Mouse (Mus musculus) c-Kit-positive CD71-negative TER-119-negative erythroid progenitor cells, embryonic 14.5 days (primary cell): Measurements from ENCODE around the gene Cilp.
"Not testable (repeated sequence)": the region's sequence is repeated elsewhere in the genome, so short reads cannot be mapped to it uniquely, and the experiment has no call there.

Experiments used
- DNase-seq: peaks from one replicate; pipeline ENCODE4 v3.0.0-alpha.2; 2013; ENCODE audit warnings: low read depth

Cilp gene

DNA sequence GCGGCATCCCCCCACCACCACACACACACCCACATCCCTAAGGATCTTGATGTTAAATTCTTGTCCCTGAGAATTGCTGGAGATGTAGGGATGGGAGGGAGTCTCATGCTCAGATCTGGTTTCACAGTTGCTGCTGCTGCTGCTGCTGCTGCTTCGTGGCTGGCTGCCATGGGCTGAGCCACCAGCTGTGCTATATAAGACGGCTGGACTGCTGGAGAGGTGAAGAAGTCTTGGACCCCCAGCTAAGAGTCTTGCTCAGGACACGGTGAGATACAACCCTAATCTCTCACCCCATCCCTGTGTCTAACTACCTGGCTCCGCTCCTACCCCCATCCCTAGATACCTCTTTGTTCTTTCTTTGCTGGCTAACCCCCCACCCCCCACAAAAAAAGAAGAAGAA, at the start of gene Cilp:
Gene Cilp, plus strand, starts transcription at position 222 of the 400 bp plus-strand sequence.
- no peak for DNase-seq

DNA sequence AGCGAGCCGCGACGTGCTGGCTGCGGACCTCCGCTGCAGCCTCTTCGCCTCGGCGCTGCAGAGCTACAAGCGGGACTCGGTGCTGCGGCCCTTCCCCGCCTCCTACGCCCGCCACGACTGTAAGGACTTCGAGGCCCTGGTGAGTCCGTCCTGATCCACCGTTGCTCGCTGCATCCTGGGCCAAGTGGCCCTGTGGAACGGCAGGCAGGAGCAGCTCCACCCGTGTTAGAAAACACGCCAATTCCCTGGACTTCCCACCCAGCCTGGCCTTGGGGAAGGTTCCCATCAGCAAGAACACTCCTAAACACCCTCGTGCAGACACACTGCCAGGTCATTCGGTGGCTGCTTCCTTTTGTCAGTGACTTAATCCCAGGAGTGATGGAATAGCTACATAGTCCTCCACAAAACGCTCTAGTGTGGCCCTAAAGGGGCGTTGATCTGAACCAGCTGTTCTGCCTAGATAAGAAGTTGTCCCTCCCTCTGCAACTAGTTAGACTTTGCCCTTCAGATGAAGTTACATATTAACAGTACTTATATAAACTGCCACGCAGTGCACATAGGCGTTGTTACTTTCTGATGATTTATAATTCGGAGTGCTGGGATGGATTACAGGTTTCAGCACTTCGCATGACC, 49.4 kb upstream of the Cilp start:
- DNase-seq = no peak

DNA sequence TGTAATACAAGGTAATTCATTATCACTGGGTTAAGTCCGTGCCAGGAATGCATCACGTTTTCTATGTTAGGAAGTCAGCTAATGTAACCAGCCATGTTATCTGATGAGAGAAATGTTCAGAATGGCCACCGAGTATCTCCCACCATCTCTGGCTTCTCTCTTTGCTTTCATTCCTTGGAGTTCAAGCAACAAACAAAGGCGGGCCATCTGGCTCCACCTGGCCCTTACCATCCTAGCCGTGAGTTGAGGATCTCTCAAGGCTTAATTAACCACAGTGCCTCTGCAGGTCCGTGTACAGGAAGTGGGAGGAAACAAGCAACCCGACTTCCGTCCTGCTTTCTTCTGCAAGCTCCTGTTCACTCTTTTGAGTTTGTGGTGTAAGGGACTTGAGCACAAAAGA, 48.0 kb upstream of the Cilp start:
- DNase-seq = no peak

DNA sequence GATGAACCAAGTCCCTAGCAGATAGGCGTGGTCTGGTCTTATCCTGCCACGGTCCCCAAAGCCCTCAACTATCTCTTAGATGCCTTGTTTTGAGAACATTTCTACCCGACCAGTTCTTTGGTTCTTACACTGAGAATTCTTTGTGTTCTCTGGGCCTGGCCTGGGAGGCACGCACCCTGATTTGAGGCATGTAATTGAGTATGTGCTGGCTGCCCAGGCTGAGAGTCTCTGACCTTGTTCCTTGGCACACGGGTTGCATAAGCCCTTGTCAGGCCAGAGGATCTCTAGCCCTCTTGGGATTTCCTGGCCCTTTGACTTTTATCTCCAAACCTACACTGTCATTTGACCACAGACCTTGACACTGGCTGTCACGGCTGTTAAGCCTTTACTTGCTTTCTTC, 47.3 kb upstream of the Cilp start:
- DNase-seq = no peak

DNA sequence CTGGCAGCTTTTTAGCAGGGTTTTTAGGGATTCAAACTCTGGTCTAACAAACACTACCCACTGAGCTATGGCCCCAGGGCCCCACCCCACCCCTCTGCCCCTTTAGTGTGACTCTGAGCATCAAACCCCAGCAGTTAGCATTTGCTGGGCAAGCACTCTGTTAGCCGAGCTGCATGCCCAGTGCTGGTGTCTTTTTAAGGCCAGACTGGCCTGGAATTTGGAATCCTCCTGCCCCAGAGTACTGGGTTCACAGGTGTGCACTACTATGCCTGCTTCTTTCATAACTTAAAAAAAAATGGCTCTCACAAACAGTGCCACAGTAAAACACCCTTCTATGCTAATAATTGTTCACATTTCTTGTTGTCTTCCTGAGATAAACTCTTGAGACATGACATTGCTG, 46.1 kb upstream of the Cilp start:
- DNase-seq = no peak

DNA sequence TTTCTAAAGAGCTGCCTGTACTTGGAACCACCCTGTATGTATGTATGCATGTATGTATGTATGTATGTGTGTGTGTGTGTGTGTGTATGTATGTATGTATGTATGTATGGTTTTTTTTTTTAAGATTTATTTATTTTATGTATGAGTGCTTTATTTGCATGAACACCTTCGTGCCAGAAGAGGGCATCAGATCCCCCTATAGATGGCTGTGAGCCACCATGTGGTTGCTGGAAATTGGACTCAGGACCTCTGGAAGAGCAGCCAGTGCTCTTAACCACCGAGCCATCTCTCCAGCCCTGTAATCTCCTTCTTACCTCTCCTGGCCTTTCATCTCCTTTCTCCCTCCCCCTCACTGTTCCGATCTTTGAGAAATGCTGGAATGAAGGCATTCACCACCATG, 44.6 kb upstream of the Cilp start:
- DNase-seq = not testable (repeated sequence)

DNA sequence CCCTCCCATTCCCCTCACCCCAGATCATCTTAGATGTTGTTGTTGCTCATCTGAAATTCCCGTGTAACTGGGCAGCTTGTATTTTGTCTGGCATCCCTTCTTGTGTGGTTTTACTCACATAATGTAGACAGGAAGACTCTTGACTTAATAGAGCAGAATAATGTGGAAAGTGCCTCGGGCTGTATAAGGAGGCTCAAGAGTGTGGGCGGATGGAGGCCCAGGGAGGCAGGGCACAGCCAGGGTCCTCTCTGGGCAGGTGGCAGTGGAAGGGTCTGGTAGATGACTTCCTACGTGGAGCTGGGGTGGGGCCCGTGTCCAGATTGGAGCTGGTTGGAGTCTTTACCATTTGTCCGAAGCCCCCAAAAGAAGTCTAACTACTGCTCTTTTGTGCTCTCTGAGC, 41.1 kb upstream of the Cilp start:
- DNase-seq = no peak

DNA sequence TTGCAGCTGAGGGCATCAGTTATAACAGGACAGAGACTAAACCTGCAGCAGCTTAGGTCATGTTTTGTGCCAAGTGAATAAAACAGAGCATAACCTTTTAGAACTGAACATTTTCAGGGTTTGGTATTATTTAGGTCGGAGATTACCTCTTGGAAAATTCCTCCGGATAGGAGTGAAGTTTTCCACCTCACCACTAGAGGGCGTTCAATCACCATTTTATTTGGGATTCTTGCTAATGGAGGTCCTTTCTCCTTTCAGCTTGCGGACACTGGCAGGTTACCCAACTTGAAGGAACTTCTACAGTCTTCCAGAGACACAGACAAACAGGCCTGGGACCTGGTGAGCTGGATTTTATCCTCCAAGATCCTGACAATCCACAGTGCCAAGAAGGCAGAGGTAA, 39.2 kb upstream of the Cilp start:
- DNase-seq = no peak

DNA sequence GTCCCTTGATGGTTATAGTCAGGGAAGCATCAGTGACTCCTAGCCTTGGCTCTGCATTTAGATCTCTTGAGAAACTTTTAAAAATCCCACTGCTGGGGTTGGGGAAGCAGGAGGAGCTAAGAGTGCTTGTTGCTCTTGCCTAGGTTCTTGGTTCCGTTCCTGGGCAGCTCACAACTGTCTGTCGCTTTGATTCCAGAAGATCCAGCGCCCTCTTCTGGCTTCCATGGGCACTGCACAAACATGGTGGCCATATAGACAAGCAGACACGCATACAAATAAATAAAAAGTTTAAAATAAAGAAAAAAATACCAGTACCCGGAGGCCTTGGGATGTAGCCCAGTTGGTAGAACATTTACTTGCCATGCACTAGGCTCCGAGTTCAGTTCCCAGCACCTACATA, 34.7 kb upstream of the Cilp start:
- DNase-seq = no peak

DNA sequence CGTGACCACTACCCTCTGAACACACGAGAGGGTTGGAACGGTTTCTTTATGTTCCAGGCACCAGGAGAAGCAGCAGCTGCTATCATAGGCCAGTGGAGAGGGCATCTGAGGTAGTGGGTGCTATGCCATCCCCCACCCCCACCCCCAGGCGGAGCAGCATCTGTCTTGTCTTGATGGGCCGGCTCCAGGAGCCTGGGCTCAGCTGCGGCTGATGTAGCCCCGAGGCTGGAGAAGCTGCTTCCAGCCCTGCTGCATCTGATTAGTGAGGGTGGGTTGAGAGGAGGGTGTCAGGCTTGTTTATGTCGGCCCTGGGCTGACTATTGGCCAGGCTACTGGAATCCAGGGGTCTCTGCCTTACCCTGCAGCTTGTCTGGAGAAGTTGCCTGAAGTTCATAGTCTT, 33.7 kb upstream of the Cilp start:
- DNase-seq = no peak

DNA sequence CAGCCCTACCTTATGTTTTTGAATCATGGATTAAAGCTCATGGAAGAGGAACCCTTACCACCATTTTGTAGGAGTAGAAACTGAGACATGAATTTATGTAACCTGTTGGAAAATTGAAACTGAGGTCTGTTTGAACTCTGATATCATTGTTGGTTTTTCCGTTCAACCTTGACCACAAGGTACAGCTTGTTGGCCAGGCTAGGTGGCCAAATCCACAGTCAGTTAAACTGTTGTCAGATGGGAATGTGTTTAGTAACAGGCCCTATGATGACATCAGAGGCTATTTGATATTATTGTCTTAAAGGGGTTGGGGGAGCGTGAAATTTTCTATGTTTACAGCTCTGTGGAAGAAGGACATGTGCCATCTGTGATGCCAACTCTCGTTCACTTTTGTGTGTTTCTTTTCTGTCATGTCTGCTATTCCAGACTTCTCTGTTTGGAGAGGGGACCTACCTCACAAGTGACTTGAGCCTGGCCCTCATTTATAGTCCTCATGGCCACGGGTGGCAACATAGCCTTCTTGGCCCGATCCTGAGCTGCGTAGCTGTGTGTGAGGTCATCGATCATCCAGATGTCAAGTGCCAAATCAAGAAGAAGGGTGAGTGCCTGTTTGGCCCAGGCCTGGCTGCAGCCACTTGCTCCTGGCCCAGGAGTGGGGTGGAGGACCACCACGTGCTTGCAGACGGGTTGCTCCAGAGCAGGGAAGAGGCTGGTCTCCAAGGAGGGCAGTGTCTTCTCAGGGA, 31.6 kb upstream of the Cilp start:
- DNase-seq = no peak

DNA sequence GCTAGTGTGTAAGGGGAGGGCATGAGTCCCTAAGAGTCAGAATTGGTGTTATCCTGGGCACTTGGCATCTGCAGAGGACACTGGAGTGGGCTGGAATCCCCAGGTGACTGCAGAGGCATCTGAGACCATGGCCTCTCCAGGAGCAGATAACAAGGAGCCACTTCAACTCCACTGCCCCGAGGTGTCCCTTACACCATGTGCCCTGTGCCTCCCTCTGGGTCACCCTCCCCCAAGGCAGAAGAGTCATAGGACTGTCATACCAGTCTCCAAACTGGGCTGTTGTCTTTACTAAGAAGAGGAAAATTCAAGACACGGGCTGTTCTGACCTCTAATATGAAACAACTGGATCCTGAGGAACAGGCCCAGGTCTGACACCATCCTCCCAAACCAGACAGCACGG, 30.2 kb upstream of the Cilp start:
- no peak for DNase-seq

DNA sequence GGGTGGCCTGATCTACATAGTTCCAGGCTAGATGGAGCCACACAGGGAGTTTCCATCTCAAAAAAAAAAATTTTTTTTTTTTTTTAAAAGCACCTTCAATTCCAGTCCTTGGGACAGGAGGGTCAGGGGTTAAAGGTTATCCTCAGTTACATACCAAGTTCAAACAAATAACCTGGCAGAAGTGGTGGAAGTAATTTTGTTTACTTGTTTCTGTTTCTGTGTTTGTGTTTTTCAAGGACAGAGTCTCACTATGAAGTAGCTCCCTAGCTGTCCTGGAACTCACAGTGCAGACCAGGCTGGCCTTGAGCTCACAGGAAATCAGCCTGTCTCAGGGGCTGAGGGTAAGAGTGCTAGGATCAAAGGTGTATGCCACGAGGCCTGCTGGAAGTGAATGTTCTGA, 29.4 kb upstream of the Cilp start:
- DNase-seq = no peak

DNA sequence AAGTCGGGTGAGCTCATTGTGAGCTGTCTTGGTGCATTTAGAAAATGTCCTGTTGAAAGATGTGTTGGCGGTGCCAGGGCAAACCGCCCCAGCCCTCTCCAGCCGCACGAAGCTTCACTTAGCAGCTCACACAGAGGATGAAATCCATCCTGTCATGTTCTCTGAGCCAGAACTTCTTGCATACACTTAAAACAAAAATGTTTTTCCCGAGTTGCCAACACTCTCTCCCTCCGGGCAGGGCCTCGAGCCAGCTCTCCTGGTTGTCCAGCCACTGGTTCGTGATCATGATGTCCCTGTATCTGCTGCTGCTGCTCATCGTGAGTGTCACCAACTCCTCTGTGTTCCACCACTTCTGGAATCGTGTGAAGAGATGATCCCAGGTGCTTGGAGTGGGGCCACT, 27.4 kb upstream of the Cilp start:
- DNase-seq = no peak

DNA sequence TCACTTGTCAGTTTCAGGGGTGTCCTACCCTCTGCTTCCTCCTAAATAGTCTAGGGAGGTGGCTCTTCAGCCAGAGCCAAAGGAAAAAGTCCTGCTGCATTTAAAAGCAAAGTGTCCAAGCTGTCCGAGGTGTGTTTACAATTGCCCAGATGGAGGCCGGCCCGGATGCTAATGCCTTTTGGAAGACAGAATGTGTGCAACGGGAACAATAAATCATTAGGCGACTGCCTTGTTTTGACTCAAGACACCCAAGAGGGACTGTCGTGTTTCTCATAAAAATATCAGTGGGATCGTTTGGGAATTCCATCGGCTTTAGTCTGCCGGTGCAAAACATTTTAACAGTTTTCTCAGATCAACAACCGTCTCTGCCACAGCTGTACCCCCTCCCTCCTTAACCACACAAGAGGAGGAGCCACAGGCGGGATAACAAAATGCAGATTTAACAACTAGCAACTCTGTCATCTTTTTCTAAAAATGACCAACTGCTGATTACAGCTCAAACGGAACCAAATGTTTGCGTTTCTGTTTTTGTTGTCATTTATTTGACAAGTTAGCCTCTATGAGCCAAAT, 26.7 kb upstream of the Cilp start:
- DNase-seq = no peak

DNA sequence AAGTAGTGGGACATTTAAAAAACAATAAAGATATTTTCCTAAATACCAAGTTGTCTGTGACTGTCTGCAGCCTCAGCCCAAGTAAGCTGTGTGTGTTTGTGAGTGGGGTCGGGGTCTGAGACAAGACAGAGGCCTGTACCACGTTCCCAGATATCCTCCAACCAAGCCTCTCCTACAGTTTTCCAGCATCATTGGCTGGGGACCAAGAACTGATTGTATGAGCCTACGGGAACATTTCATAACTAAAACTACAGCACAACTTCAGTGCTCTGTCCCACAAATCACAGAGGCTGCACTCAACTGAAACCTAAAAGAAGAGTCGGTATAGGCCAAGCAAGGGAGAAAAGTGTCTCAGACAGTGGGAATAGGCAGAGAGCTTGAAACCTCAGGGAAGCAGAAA, 25.8 kb upstream of the Cilp start:
- no peak for DNase-seq

DNA sequence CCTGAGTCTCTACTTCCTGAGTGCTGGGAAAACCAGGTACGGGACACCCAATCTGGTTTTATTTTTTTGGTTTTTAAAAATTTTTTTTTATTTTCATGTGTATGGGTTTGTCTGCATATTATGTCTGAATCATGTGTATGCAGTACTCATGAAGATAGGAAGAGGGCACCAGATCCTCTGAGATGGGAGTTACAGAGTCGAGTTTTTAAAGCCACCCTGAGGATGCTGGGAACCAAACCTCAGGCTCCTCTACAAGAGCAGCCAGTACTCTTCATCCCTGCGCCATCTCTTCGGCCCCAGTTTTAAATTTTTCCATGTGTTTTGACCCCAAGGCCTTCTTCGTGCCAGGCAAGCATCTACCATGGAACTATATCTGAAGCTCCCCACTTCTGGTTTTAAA, 25.2 kb upstream of the Cilp start:
- DNase-seq = no peak

DNA sequence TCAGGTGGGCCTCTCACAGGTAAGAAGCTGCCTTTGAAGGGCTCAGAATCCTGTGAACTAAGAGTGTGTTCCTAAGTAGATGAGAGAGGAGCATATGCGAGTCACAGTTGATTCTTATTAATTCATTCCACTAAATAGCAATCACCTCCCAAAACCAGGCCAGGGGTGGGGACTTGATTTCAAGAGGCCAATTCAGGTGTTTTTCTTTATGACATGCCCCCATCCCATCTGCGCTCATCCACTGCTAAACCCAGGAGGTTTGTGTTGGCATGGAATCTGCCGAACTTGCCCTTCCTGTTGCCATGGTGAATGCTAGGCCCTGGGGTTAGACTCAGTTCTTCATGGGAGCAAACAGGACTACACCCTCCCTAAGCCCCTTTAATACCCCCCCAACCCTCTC, 24.4 kb upstream of the Cilp start:
- DNase-seq = no peak

DNA sequence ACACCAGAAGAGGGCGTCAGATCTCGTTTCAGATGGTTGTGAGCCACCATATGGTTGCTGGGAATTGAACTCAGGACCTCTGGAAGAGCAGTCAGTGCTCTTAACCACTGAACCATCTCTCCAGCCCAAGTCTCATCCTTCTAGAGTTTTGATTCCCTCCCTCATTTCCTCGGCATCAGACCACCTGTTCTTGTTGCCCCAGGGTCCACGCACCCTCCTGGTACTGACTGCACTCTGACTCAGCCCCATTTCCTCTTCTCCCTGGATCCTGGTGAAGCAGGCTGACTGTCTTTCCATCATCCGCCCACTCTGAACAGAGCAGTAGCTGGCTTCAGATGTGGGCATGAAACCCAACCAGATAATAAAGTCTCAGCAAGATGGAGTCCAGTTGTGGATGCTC, 23.0 kb upstream of the Cilp start:
- DNase-seq = no peak

DNA sequence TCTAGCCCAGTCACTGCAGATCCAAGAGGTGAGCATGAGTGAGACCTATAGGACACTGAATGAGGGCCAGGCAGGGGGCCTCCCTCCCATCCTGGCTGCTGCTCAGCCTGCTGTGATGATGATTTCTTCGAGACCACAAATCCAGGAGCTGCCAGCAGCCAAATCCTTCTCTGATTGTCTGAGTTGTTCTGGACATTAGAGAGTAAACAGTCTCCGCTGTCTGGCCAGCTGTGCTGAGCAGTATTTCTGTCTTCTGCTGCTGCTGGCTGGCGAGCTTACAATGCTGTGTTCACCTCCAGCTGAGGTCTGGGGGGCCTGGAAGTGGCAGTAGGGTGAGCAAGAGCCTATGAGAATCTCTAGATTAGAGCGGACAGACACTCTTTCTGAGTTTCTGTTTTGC, 21.7 kb upstream of the Cilp start:
- DNase-seq = no peak

DNA sequence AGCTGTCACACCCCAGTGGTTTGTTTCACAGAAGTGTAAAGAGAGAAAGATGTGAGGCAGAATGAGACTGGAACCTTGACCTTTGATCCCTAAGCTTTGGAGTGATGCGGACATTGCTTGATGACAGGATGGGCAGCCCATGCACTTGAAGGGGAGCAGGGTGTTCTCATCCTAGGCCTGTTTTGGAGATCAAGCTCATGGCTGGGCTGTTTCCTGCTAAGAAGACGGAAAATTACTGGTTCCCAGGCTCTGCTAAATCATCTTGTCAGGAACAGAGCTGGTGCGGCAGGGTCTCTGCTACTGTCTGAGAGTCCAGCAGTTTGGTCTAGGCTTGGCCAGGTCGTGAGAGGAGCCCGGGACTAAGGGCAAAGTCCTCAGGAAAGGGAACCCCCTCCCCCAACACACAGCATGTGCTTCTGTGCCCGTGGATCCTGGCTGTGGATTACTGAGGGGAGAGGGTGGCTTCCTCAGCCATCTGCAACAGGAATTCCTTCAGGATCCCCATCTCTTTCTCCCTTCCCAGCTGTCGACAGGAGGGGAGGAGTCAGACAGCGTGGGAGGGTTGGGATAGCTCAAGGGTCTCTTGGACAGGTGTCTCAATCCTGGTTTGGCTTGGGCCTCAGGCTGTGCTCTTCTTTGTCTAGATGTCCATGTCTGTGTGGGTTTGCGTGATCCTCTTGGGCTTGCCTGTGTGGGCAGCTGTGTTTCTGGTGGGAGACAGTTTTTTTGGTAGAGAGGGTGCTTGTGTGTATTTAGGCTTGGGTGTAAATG, 20.8 kb upstream of the Cilp start:
- DNase-seq = no peak

DNA sequence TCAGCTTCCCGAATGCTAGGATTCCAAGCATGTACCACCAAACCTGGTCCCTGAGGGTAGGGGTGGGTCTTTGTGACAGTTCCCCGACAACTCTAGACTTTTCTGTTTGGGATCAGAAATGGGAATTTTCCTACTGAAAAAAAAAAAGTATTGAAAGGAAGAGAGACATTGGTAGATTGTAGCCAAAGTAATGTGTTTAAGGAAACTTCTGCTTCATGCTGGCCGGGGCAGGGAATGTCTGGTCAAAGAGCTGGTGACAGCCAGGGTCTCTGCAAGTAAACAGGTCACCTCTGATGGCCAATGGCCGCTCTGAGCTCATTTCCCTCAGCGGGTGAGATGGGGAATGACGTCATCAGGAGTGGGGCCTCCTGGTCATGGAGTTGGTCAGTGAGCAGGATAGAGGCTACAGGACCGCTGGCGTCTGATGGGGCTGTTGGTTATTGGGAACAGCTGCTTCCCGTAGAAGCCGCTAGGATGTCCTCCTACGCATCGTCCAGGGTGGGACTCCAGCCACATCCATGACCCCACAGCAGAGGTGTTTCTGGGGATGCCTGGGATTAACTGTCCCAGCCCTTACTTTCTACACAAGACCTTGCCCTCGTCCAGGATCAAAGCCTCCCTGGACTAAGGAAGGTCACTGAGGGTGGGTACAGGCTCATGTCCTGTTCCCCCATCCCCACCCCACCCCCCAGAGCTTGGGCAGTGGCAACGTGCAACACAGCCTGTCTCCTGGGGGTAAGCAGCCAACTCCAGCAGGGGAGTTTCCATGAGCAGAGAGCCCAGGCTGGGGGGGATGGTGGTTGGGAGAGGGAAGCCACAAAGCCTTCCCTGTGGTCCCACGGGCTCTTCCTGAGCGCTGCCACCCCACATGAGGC, 17.2 kb upstream of the Cilp start:
- no peak for DNase-seq
